Mouse (Mus musculus) heart, embryonic 13.5 days (tissue): ENCODE results near the gene Fbxo34. TPM values are rescaled to one million over a fixed set of nuclear protein-coding genes. Genes with fewer than 3 reads are reported as not detected.
A peak's percentile ranks its signal among the peaks of the same experiment; 100 is the strongest.
"Not testable (repeated sequence)": the region's sequence is repeated elsewhere in the genome, so short reads cannot be mapped to it uniquely, and the experiment has no call there.

Source experiments
- ATAC-seq: fragments of 200-750 bp; cut with Nextera tagmentation; 2 replicates; pipeline ENCODE4 v1.8.0; 2017; ENCODE audit warnings: moderate TSS enrichment; ENCODE audit not compliant: insufficient number of reproducible peaks, low FRiP score, low TSS enrichment; ENCODE audit errors: extremely low read depth
- H3K27ac ChIP-seq: fragments of 300-500 bp; sonication (generic); replicated peaks from 2 replicates; pipeline ENCODE4 v1.5.1; 2015; ENCODE audit warnings: moderate library complexity, mild to moderate bottlenecking, inconsistent platforms
- H3K27me3 ChIP-seq: fragments of 300-500 bp; sonication (generic); replicated peaks from 2 replicates; pipeline ENCODE4 v1.6.1; 2015; ENCODE audit warnings: mild to moderate bottlenecking, inconsistent platforms
- H3K36me3 ChIP-seq: fragments of 300-500 bp; sonication (generic); 2 replicates; pipeline ENCODE4 v1.6.1; 2015; ENCODE audit warnings: mild to moderate bottlenecking, inconsistent platforms
- H3K4me1 ChIP-seq: fragments of 300-500 bp; sonication (generic); 2 replicates; pipeline ENCODE4 v1.6.1; 2015; ENCODE audit warnings: inconsistent platforms
- H3K4me2 ChIP-seq: fragments of 300-500 bp; sonication (generic); 2 replicates; pipeline ENCODE4 v1.6.1; 2015; ENCODE audit warnings: inconsistent platforms, mild to moderate bottlenecking, moderate library complexity
- H3K4me3 ChIP-seq: fragments of 300-500 bp; sonication (generic); 2 replicates; pipeline ENCODE4 v1.5.1; 2015; ENCODE audit warnings: moderate library complexity, mild to moderate bottlenecking, inconsistent platforms
- H3K9ac ChIP-seq: fragments of 300-500 bp; sonication (generic); 2 replicates; pipeline ENCODE4 v1.6.1; 2015; ENCODE audit warnings: inconsistent platforms, mild to moderate bottlenecking, moderate library complexity
- H3K9me3 ChIP-seq: fragments of 300-500 bp; sonication (generic); 2 replicates; pipeline ENCODE4 v1.6.1; 2016; ENCODE audit warnings: inconsistent platforms
- WGBS: fragments of 180-500 bp; shearing (Covaris S2); methylation state at CpG from one replicate; pipeline ENCODE4 v1.1.7; 2015; ENCODE audit warnings: mixed read lengths; 5-methylcytosine and 5-hydroxymethylcytosine counted together
- polyA plus RNA-seq: library from polyadenylated mRNA; unstranded; fragments of >200 nt; fragmentation: Nextera tagmentation; extraction: Ambion mirVana; gene quantifications from 2 replicates; pipeline ENCODE4 v1.2.1, GENCODE M21; 2015

The Fbxo34 gene
- polyA plus RNA-seq, 1 experiment from 2014 or later: 16.0 TPM

- no peaks in the 10 kb centered on the region for H3K27me3 ChIP-seq
- H3K9me3 ChIP-seq: no peaks in the 10 kb centered on the region
- ATAC-seq: no peak
- no peak overlapping the region for H3K4me2 ChIP-seq
- H3K9ac ChIP-seq: no peak overlapping the region
- WGBS: 73% methylated on average over 6 of the region's 6 CpGs
- H3K36me3 ChIP-seq: no peaks in the 10 kb centered on the region
- peaks cover 50% of the 10 kb centered on the region for H3K4me1 ChIP-seq
- H3K4me3 ChIP-seq: no peak overlapping the region
- no peak overlapping the region; the same call in 1 of the 2 replicates for H3K27ac ChIP-seq
Measured at GRCm38 (mm10) chr14:47518619-47519018, 68.4 kb downstream of the Fbxo34 start.

GRCm38 (mm10) chr14:47520751-47521449, 70.7 kb downstream of the Fbxo34 start:
- Histone ChIP-seq H3K27ac (no peak overlapping the region), H3K4me1 (peaks cover 43% of the 10 kb centered on the region)

GRCm38 (mm10) chr14:47521609-47522008, 71.4 kb downstream of the Fbxo34 start:
- WGBS: 88% methylated on average over 1 of the region's 1 CpGs
- no peak overlapping the region for H3K4me3 ChIP-seq
- H3K9me3 ChIP-seq: no peaks in the 10 kb centered on the region
- peak overlapping the region; percentile 33; the same call in 1 of the 2 replicates for H3K4me2 ChIP-seq
- H3K27me3 ChIP-seq: no peaks in the 10 kb centered on the region
- 0 out of 2 replicates have a peak, but pooled peaks have one; percentile 16 for ATAC-seq
- peaks cover 43% of the 10 kb centered on the region for H3K4me1 ChIP-seq
- peaks cover under 1% of the 10 kb centered on the region; the same call in 1 of the 2 replicates for H3K36me3 ChIP-seq
- H3K27ac ChIP-seq: peak overlapping the region; percentile 72
- H3K9ac ChIP-seq: 0 out of 2 replicates have a peak overlapping the region, but pooled peaks have one; percentile 0

More at GRCm38 (mm10) chr14:47520751-47521449, 70.7 kb downstream of the Fbxo34 start:
- ATAC-seq: no peak
- no peak overlapping the region for H3K4me3 ChIP-seq
- 84% methylated on average over 13 of the region's 13 CpGs for WGBS
- no peaks in the 10 kb centered on the region for H3K9me3 ChIP-seq
- H3K9ac ChIP-seq: 0 out of 2 replicates have a peak overlapping the region, but pooled peaks have one; percentile 0
- H3K27me3 ChIP-seq: no peaks in the 10 kb centered on the region
- no peaks in the 10 kb centered on the region for H3K36me3 ChIP-seq
- H3K4me2 ChIP-seq: peak overlapping the region; percentile 33

- Histone ChIP-seq H3K4me1 (peaks cover 44% of the 10 kb centered on the region), H3K9ac (no peak overlapping the region), H3K4me2 (peak overlapping the region; percentile 33; the same call in 1 of the 2 replicates), H3K4me3 (no peak overlapping the region), H3K27ac (peak overlapping the region; percentile 72), H3K9me3 (no peaks in the 10 kb centered on the region), H3K36me3 (peaks cover 5% of the 10 kb centered on the region; the same call in 1 of the 2 replicates), H3K27me3 (no peaks in the 10 kb centered on the region)
- 11% methylated on average over 7 of the region's 7 CpGs for WGBS
- peak; percentile 73; the same call in 1 of the 2 replicates for ATAC-seq
Measured at GRCm38 (mm10) chr14:47522301-47522700, 72.1 kb downstream of the Fbxo34 start.

- no peak overlapping the region for H3K9ac ChIP-seq
- H3K4me2 ChIP-seq: peak overlapping the region; percentile 38
- H3K27ac ChIP-seq: no peak overlapping the region
- H3K27me3 ChIP-seq: no peaks in the 10 kb centered on the region
- H3K36me3 ChIP-seq: peaks cover 16% of the 10 kb centered on the region
- H3K4me3 ChIP-seq: no peak overlapping the region
- ATAC-seq: no peak
- 68% methylated on average over 8 of the region's 8 CpGs for WGBS
- no peaks in the 10 kb centered on the region for H3K9me3 ChIP-seq
- H3K4me1 ChIP-seq: peaks cover 34% of the 10 kb centered on the region
Measured at GRCm38 (mm10) chr14:47525374-47525773, 75.2 kb downstream of the Fbxo34 start.

GRCm38 (mm10) chr14:47525861-47526260, 75.6 kb downstream of the Fbxo34 start:
- Histone ChIP-seq H3K9ac (no peak overlapping the region), H3K27ac (no peak overlapping the region), H3K27me3 (no peaks in the 10 kb centered on the region), H3K4me3 (no peak overlapping the region), H3K9me3 (no peaks in the 10 kb centered on the region), H3K36me3 (peaks cover 20% of the 10 kb centered on the region), H3K4me1 (peaks cover 32% of the 10 kb centered on the region), H3K4me2 (peak overlapping the region; percentile 38)
- 87% methylated on average over 5 of the region's 5 CpGs for WGBS
- no peak for ATAC-seq

- peaks cover 35% of the 10 kb centered on the region for H3K36me3 ChIP-seq
- H3K4me2 ChIP-seq: peak overlapping the region; percentile 8; the same call in 1 of the 2 replicates
- H3K9me3 ChIP-seq: no peaks in the 10 kb centered on the region
- no peak for ATAC-seq
- H3K27ac ChIP-seq: no peak overlapping the region; the same call in 1 of the 2 replicates
- H3K4me3 ChIP-seq: no peak overlapping the region
- WGBS: 28% methylated on average over 2 of the region's 2 CpGs
- no peaks in the 10 kb centered on the region for H3K27me3 ChIP-seq
- H3K9ac ChIP-seq: no peak overlapping the region
- peaks cover 21% of the 10 kb centered on the region for H3K4me1 ChIP-seq
Measured at GRCm38 (mm10) chr14:47527833-47528232, 77.6 kb downstream of the Fbxo34 start.

GRCm38 (mm10) chr14:47528293-47528692, 78.1 kb downstream of the Fbxo34 start:
- H3K4me2 ChIP-seq: peak overlapping the region; percentile 8; the same call in 1 of the 2 replicates
- 0 out of 2 replicates have a peak overlapping the region, but pooled peaks have one; percentile 5 for H3K27ac ChIP-seq
- peaks cover 35% of the 10 kb centered on the region for H3K36me3 ChIP-seq
- H3K4me1 ChIP-seq: peaks cover 26% of the 10 kb centered on the region
- no peak overlapping the region for H3K4me3 ChIP-seq
- ATAC-seq: no peak
- WGBS: 71% methylated on average over 3 of the region's 3 CpGs
- H3K9ac ChIP-seq: no peak overlapping the region
- no peaks in the 10 kb centered on the region for H3K27me3 ChIP-seq
- H3K9me3 ChIP-seq: no peaks in the 10 kb centered on the region

- H3K4me1 ChIP-seq: peaks cover 33% of the 10 kb centered on the region
- H3K9me3 ChIP-seq: no peaks in the 10 kb centered on the region
Measured at GRCm38 (mm10) chr14:47529019-47529418, 78.8 kb downstream of the Fbxo34 start.

GRCm38 (mm10) chr14:47529592-47529991, 79.4 kb downstream of the Fbxo34 start:
- peaks cover 35% of the 10 kb centered on the region for H3K36me3 ChIP-seq
- not testable (repeated sequence) for ATAC-seq, H3K9me3 ChIP-seq, H3K27me3 ChIP-seq, H3K9ac ChIP-seq, H3K27ac ChIP-seq, H3K4me2 ChIP-seq, H3K4me3 ChIP-seq
- 86% methylated on average over 12 of the region's 12 CpGs for whole genome bisulfite sequencing
- peaks cover 38% of the 10 kb centered on the region for H3K4me1 ChIP-seq

More at GRCm38 (mm10) chr14:47529019-47529418, 78.8 kb downstream of the Fbxo34 start:
- Histone ChIP-seq H3K4me3 (no peak overlapping the region), H3K27me3 (no peaks in the 10 kb centered on the region), H3K36me3 (peaks cover 35% of the 10 kb centered on the region), H3K4me2 (0 out of 2 replicates have a peak overlapping the region, but pooled peaks have one; percentile 5), H3K27ac (0 out of 2 replicates have a peak overlapping the region, but pooled peaks have one; percentile 5), H3K9ac (no peak overlapping the region)
- ATAC-seq: no peak
- WGBS: 38% methylated on average over 8 of the region's 8 CpGs

GRCm38 (mm10) chr14:47532496-47532895, 82.3 kb downstream of the Fbxo34 start:
- WGBS: 73% methylated on average over 1 of the region's 1 CpGs
- ATAC-seq: no peak
- Histone ChIP-seq H3K4me1 (peaks cover 31% of the 10 kb centered on the region), H3K36me3 (peaks cover 29% of the 10 kb centered on the region), H3K4me3 (no peak overlapping the region), H3K9ac (no peak overlapping the region), H3K9me3 (no peaks in the 10 kb centered on the region), H3K27ac (peak overlapping the region; percentile 79), H3K4me2 (no peak overlapping the region; the same call in 1 of the 2 replicates), H3K27me3 (no peaks in the 10 kb centered on the region)
